Mouse (Mus musculus) bone marrow, adult 2 months (tissue): ENCODE measurements around the gene Gm28035.

Experiments
- CTCF ChIP-seq: fragments of 200-500 bp; IDR thresholded peaks from 2 replicates; pipeline ENCODE4 v1.5.1; 2011; ENCODE audit warnings: low read length, control low read depth; ENCODE audit not compliant: control insufficient read depth, insufficient read depth
- POLR2A ChIP-seq: fragments of 200-500 bp; IDR thresholded peaks from 2 replicates; pipeline ENCODE4 v1.6.1; 2011; ENCODE audit warnings: low read depth, mild to moderate bottlenecking, control low read depth, low read length, borderline replicate concordance; ENCODE audit not compliant: control insufficient read depth

GRCm38 (mm10) chr2:30299525-30299924, 59.2 kb downstream of the Gm28035 start:
- TF ChIP-seq POLR2A (no peak), CTCF (no peak)
